Mouse (Mus musculus) left cerebral cortex, postnatal 36 days (tissue): Measurements from ENCODE around the gene Atg10. TPM values are rescaled to one million over a fixed set of nuclear protein-coding genes. Genes with fewer than 3 reads are reported as not detected.
A peak's percentile ranks its signal among the peaks of the same experiment; 100 is the strongest.
"Not testable (repeated sequence)": the region's sequence is repeated elsewhere in the genome, so short reads cannot be mapped to it uniquely, and the experiment has no call there.

Experiments
- DNase-seq, 2 experiments: peaks; one replicate each; pipeline ENCODE4 v3.0.0; 2021 to 2022; ENCODE audit warnings: low spot score in 2 of 2, mixed read lengths in 1 of 2
- intact Hi-C: fragments of 180-260 bp; cut with DNase I; formaldehyde crosslinking; loops from one replicate; pipeline ENCODE4 v1.15.1; 2025
- total RNA-seq, 2 experiments: library from RNA; stranded (reverse); gene quantifications; 2 replicates each; pipeline ENCODE4 v1.2.3; 2021

Atg10 gene
- 10 to 100 TPM; 13.3 to 19.1 TPM for total RNA-seq

GRCm38 (mm10) chr13:91223587-91224437 is at the start of gene Atg10:
TSS of gene Atg10 (minus strand) at chr13:91223968.
- peak; percentile 90 to 94 for DNase-seq
- intact Hi-C loops = loop anchor here (1.0 to 5.0 kb wide), 2 partner anchors 143 to 236 kb away; partner anchors contain the start of gene Ssbp2

- no peak for DNase-seq
- intact Hi-C loops = no loop called here
Observed at GRCm38 (mm10) chr13:91252406-91252805, 28.6 kb upstream of the Atg10 start.

- intact Hi-C loops = no loop called here
- DNase-seq = no peak
Observed at GRCm38 (mm10) chr13:91251636-91252035, 27.9 kb upstream of the Atg10 start.

GRCm38 (mm10) chr13:91250050-91250449 is 26.3 kb upstream of the Atg10 start:
- intact Hi-C loops, DNase-seq: not testable (repeated sequence)

GRCm38 (mm10) chr13:91246472-91246871 is 22.7 kb upstream of the Atg10 start:
- no peak for DNase-seq
- intact Hi-C loops = no loop called here

GRCm38 (mm10) chr13:91237976-91238375 is 14.2 kb upstream of the Atg10 start:
- no peak for DNase-seq
- intact Hi-C loops = no loop called here

GRCm38 (mm10) chr13:91236884-91237283 is 13.1 kb upstream of the Atg10 start:
- intact Hi-C loops = no loop called here
- no peak for DNase-seq

GRCm38 (mm10) chr13:91224438-91224814 is 658 bp upstream of the Atg10 start:
- DNase-seq = no peak
- intact Hi-C loops = loop anchor here (1.0 to 5.0 kb wide), 2 partner anchors 143 to 236 kb away; partner anchors contain the start of gene Ssbp2

GRCm38 (mm10) chr13:91223063-91223462 is 705 bp downstream of the Atg10 start:
- intact Hi-C loops = loop anchor here (5.0 kb wide), 1 partner anchor 144 kb away; no protein-coding TSS in a partner anchor
- DNase-seq = no peak

- intact Hi-C loops = loop anchor here (5.0 kb wide), 1 partner anchor 146 kb away; no protein-coding TSS in a partner anchor
- no peak for DNase-seq
Observed at GRCm38 (mm10) chr13:91221696-91222095, 2.1 kb downstream of the Atg10 start.

- intact Hi-C loops = no loop called here
- no peak for DNase-seq
Observed at GRCm38 (mm10) chr13:91217691-91218090, 6.1 kb downstream of the Atg10 start.

- no peak for DNase-seq
- intact Hi-C loops = no loop called here
Observed at GRCm38 (mm10) chr13:91216656-91217205, 7.0 kb downstream of the Atg10 start.

- intact Hi-C loops = no loop called here
- DNase-seq = no peak
Observed at GRCm38 (mm10) chr13:91212958-91213357, 10.8 kb downstream of the Atg10 start.

GRCm38 (mm10) chr13:91206237-91206636 is 17.5 kb downstream of the Atg10 start:
- intact Hi-C loops = no loop called here
- DNase-seq = no peak

- DNase-seq = no peak
- intact Hi-C loops = no loop called here
Observed at GRCm38 (mm10) chr13:91202564-91202963, 21.2 kb downstream of the Atg10 start.

GRCm38 (mm10) chr13:91187378-91188234 is 36.2 kb downstream of the Atg10 start:
- no peak for DNase-seq
- intact Hi-C loops = no loop called here

- intact Hi-C loops = no loop called here
- DNase-seq = no peak
Observed at GRCm38 (mm10) chr13:91185248-91185867, 38.4 kb downstream of the Atg10 start.

- intact Hi-C loops = no loop called here
- no peak for DNase-seq
Observed at GRCm38 (mm10) chr13:91184226-91184625, 39.5 kb downstream of the Atg10 start.

- intact Hi-C loops = no loop called here
- DNase-seq = no peak
Observed at GRCm38 (mm10) chr13:91180364-91180763, 43.4 kb downstream of the Atg10 start.
